Mouse (Mus musculus): ENCODE results near the gene Pih1d1.
"Not testable (repeated sequence)": the region's sequence is repeated elsewhere in the genome, so short reads cannot be mapped to it uniquely, and the experiment has no call there.

The Pih1d1 gene

DNA sequence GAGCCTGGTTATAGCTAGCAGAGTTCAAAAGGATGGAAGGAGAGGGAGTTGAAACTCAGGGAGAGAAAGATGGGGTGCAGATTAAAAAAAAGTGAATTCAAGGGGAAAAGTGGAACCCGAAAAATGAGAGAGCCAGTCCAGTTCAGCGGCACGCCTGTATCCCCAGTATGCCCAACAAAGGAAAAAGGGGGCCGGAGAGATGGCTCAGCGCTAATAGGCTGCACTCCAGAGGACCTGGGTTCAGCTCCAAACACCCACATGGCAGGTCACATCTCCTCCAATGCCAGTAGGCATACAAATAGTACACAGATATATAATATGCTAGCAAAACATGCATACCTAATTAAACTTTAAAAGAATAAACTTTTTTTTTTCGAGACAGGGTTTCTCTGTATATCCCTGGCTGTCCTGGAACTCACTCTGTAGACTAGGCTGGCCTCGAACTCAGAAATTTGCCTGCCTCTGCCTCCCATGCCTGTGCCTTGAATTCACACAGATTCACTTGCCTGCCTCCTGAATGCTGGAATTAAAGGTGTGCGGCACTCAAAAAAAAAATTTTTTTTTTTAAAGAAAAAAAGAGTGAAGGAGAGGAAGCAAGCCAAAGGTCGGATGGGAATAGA is 9.0 kb downstream of the Pih1d1 start:
- H3K36me3 ChIP-seq (ENCODE audit: control insufficient read depth, insufficient read depth, low read length, poor library complexity, severe bottlenecking) = no peaks in the 10 kb centered on the region; the same call in 1 of the 2 replicates
- no peaks in the 10 kb centered on the region for H3K27me3 ChIP-seq (ENCODE audit: control insufficient read depth, insufficient read depth, low read length, poor library complexity, severe bottlenecking)
- DNase-seq (ENCODE audit: low read depth, low spot score) = no peak

DNA sequence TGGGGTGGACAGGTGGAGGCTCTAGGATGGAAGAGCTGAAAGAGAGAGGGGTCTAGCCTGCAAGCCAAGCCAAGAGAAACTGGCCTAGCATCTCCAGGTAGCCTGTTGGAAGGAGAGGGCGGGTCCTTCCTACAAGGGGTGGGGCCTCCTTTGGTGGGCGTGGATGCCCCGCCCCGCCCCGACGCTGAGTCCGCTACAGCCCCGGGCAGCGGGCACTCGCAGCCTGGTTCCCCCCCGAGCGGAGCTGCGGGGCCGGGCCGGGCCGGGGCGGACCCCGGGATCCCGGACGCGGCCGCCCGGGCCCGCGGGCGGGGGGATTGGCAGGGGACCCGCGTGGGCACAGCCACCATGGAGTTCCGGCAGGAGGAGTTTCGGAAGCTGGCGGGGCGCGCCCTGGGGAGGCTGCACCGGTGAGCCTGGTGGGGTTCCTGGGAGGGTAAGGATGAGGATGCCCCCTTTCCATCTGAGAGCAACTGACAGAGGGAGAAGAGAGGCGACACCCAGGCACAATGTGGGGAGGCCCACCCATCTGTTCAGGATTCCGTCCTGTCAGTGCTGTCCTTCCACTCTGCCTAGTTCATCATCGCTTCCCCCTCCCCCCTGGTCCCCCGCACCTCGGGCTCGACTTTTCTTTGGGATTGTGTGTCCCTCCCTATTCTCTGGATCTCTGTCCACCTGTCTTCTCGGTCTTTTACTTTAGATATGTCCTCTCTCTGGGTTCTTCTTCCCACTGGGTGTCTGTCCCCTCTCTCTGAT is 9.8 kb downstream of the Pih1d1 start, which contains the start of gene Slc17a7:
Gene Slc17a7 (plus strand): TSS at position 215 of the 756 bp plus-strand sequence.
- no peaks in the 10 kb centered on the region; the same call in 1 of the 2 replicates for H3K36me3 ChIP-seq (ENCODE audit: control insufficient read depth, insufficient read depth, low read length, poor library complexity, severe bottlenecking)
- H3K27me3 ChIP-seq (ENCODE audit: control insufficient read depth, insufficient read depth, low read length, poor library complexity, severe bottlenecking) = no peaks in the 10 kb centered on the region
- DNase-seq (ENCODE audit: low read depth, low spot score) = peak; percentile 49

DNA sequence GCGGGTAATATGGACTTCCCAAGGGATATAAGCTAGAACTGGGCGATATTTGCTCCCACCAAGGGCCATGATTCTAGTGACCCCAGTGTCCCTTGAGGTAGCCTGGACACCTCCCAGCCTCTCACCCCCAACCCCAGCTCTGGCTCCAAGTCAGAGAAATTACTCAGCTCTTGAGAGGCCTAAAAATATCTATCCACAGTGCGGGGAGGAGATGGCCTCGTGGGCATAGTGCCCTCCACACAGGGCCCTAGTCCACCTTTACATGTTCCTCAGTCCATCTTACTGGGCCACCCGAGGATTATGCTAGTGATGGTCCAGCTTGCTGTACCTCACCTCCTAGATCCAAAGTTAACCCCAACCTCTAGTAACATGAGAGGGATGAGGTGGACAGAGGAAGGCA is 10.7 kb downstream of the Pih1d1 start:
- H3K36me3 ChIP-seq (ENCODE audit: control insufficient read depth, insufficient read depth, low read length, poor library complexity, severe bottlenecking) = no peaks in the 10 kb centered on the region; the same call in 1 of the 2 replicates
- no peak for DNase-seq (ENCODE audit: low read depth, low spot score)
- H3K27me3 ChIP-seq (ENCODE audit: control insufficient read depth, insufficient read depth, low read length, poor library complexity, severe bottlenecking) = no peaks in the 10 kb centered on the region

DNA sequence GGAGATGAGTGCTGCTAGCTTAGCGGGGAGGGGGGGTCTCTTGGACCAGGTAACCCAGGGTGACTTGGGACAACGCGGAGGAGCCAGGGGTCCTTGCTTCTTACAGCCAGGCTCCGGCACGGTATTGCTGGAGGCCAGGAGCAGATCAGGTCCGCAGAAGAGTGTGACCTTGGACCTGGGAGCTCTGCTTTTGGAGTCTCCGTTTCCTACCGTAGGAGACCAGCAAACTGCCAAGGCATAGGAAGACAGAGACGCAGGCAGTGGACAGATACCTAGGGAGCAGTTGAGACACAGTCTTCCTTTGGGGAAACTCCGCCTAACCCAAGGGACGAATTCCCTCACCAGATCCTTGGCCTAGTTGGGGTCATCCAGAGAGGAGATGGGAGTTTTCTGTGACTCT is 11.6 kb downstream of the Pih1d1 start:
- Histone ChIP-seq H3K36me3 (ENCODE audit: control insufficient read depth, insufficient read depth, low read length, poor library complexity, severe bottlenecking) (no peaks in the 10 kb centered on the region), H3K27me3 (ENCODE audit: control insufficient read depth, insufficient read depth, low read length, poor library complexity, severe bottlenecking) (no peaks in the 10 kb centered on the region)
- no peak for DNase-seq (ENCODE audit: low read depth, low spot score)

DNA sequence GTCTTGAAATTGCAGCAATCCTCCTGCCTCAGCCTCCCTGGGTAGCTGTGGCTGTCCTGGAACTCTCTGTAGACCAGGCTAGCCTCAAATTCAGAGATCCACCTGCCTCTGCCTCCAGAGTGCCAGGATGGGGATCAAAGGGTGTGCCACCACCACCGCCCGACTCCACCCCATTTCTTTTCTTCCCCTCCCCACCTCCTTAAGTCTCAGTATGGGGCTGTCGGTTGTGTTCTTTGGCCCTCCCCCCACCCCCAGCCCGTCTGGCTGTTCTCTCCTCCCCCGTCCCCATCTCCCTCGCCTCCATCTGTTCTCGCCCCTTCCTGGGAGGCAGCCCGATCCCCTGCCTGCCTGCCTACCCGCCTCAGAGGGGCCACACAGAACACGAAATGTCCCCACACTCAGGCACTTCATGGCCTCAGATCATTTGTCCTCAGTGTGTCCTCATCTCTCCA is 12.9 kb downstream of the Pih1d1 start:
- Histone ChIP-seq H3K27me3 (ENCODE audit: control insufficient read depth, insufficient read depth, low read length, poor library complexity, severe bottlenecking) (no peaks in the 10 kb centered on the region), H3K36me3 (ENCODE audit: control insufficient read depth, insufficient read depth, low read length, poor library complexity, severe bottlenecking) (no peaks in the 10 kb centered on the region)
- no peak for DNase-seq (ENCODE audit: low read depth, low spot score)

DNA sequence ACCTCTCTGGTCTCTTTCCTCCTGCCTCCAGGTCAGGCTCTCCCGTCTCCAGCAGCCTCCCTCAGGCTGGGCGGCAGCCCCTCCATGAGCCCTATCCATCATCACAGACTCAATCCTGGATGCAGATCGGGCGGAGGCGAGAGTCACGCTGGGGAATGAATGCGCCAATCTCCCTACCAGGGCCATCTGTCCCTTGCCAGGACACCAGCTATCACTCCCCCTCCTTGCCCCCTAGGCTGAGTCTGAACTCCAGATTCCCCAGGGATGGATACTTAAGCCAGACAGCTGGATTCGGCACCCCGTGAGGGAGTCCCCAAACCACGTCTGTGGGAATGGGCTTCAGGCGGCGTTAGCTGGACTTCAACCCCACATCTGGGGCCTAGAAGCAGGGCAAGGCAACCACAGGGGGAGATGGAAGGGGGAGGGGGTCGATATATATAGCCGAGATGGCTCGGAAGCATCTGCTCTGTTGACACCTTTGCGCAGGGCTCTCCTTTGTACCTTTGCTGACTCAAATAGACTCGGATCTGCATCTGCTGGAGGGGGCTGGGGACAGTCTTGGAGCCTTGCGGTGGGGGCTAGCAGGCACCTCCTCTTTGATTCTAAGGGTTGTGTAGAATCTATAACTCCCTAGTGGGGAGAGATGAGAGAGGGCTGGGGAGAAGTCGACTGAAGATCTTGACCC is 13.8 kb downstream of the Pih1d1 start:
- DNase-seq (ENCODE audit: low read depth, low spot score) = no peak
- Histone ChIP-seq H3K36me3 (ENCODE audit: control insufficient read depth, insufficient read depth, low read length, poor library complexity, severe bottlenecking) (no peaks in the 10 kb centered on the region), H3K27me3 (ENCODE audit: control insufficient read depth, insufficient read depth, low read length, poor library complexity, severe bottlenecking) (no peaks in the 10 kb centered on the region)

DNA sequence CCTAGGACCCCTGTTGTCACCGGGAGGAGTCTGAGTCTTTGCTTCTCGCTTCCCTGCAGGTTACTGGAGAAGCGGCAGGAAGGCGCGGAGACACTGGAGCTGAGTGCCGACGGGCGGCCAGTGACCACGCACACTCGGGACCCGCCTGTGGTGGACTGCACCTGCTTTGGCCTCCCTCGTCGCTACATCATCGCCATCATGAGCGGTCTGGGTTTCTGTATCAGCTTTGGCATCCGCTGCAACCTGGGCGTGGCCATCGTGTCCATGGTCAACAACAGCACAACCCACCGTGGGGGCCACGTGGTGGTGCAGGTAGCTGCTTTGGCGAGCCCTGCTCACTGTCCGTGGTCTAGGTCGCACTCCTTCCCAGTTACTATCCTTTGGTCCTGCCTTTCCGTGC is 14.6 kb downstream of the Pih1d1 start:
- DNase-seq (ENCODE audit: low read depth, low spot score) = no peak
- H3K27me3 ChIP-seq (ENCODE audit: control insufficient read depth, insufficient read depth, low read length, poor library complexity, severe bottlenecking) = no peaks in the 10 kb centered on the region

DNA sequence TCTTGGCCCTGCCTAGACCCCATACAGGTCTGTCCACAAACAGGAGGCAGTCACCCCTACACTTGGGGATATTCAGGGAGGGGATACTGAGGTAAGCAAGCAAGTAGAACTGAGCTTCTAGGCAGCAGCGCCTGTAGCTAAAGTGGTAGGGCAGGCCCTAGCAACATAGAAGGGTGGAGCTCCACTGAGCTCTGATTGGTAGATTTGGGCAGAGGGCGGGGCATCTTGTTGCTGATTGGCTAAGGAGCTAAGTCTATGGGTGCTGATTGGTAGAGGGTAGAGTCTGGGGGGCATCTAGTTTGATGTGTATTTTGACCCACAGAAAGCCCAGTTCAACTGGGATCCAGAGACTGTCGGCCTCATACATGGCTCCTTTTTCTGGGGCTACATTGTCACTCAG is 15.4 kb downstream of the Pih1d1 start:
- peak; percentile 47 for DNase-seq (ENCODE audit: low read depth, low spot score)
- Histone ChIP-seq H3K27me3 (ENCODE audit: control insufficient read depth, insufficient read depth, low read length, poor library complexity, severe bottlenecking) (no peaks in the 10 kb centered on the region), H3K36me3 (ENCODE audit: control insufficient read depth, insufficient read depth, low read length, poor library complexity, severe bottlenecking) (no peaks in the 10 kb centered on the region)

More for the DNA sequence above, 14.6 kb downstream of the Pih1d1 start:
- H3K36me3 ChIP-seq (ENCODE audit: control insufficient read depth, insufficient read depth, low read length, poor library complexity, severe bottlenecking) = no peaks in the 10 kb centered on the region

DNA sequence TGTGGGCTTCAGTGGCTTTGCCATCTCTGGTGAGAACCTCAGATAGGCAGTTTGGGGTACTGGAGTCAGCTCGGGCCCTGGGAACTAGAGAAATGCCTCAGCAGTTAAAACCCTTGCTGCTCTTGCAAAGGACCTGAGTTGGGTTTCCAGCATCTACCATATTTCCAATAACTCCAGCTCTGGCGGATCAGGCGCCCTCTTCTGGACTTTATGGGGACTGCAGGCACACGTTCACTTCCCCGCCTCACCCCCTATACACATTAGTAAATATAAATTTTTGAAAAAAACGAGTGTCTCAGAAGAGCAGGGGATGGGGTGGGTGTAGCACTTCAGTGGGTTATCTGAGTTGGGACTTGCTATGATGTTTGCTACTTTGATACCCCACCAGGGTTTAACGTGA is 18.9 kb downstream of the Pih1d1 start:
- no peaks in the 10 kb centered on the region; the same call in 1 of the 2 replicates for H3K27me3 ChIP-seq (ENCODE audit: control insufficient read depth, insufficient read depth, low read length, poor library complexity, severe bottlenecking)
- DNase-seq (ENCODE audit: low read depth, low spot score) = peak; percentile 62
- H3K36me3 ChIP-seq (ENCODE audit: control insufficient read depth, insufficient read depth, low read length, poor library complexity, severe bottlenecking) = no peaks in the 10 kb centered on the region

DNA sequence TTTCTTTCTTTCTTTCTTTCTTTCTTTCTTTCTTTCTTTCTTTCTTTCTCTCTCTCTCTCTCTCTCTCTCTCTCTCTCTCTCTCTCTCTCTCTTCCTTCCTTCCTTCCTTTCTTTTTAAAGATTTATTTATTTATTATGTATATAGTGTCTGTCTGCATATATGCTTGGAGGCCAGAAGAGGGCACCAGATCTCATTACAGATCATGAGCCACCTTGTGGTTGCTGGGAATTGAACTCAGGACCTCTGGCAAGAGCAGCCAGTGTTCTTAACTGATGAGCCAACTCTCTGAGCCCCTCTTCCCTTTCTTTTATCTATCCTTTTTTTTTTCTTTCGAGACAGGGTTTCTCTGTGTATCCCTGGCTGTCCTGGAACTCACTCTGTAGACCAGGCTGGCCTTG is 19.7 kb downstream of the Pih1d1 start:
- H3K27me3 ChIP-seq (ENCODE audit: control insufficient read depth, insufficient read depth, low read length, poor library complexity, severe bottlenecking); H3K36me3 ChIP-seq (ENCODE audit: control insufficient read depth, insufficient read depth, low read length, poor library complexity, severe bottlenecking): not testable (repeated sequence)
- peak; percentile 75 for DNase-seq (ENCODE audit: low read depth, low spot score)

DNA sequence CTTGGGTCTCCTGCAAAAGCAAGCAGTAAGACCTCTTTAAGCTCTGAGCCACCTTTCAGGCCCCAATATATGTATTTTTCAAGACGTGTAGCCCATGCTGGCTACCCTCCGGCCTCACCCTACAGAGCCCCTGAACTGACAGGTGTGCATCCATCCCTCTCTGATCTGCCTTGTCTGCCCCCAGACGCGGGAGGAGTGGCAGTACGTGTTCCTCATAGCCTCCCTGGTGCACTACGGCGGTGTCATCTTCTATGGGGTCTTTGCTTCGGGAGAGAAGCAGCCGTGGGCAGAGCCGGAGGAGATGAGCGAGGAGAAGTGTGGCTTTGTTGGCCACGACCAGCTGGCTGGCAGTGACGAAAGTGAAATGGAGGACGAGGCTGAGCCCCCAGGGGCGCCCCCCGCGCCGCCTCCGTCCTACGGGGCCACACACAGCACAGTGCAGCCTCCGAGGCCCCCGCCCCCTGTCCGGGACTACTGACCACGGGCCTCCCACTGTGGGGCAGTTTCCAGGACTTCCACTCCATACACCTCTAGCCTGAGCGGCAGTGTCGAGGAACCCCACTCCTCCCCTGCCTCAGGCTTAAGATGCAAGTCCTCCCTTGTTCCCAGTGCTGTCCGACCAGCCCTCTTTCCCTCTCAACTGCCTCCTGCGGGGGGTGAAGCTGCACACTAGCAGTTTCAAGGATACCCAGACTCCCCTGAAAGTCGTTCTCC is 20.6 kb downstream of the Pih1d1 start:
- no peak for DNase-seq (ENCODE audit: low read depth, low spot score)
- H3K36me3 ChIP-seq (ENCODE audit: control insufficient read depth, insufficient read depth, low read length, poor library complexity, severe bottlenecking) = no peaks in the 10 kb centered on the region

DNA sequence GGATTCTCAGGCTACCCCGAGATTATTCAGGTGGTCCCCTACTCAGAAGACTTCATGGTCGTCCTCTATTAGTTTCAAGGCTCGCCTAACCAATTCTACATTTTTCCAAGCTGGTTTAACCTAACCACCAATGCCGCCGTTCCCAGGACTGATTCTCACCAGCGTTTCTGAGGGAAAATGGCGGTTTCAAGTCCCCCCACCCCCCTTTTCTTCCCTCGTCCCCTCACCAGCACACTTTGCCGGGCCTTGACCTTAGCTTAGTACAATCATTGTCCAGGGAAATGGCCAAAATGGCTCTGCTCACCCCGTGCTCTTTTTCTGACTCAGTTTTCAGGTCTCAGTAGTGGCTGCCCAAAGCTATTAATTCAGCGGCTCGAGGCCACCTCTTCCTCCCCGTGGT is 21.3 kb downstream of the Pih1d1 start:
- Histone ChIP-seq H3K36me3 (ENCODE audit: control insufficient read depth, insufficient read depth, low read length, poor library complexity, severe bottlenecking) (no peaks in the 10 kb centered on the region), H3K27me3 (ENCODE audit: control insufficient read depth, insufficient read depth, low read length, poor library complexity, severe bottlenecking) (no peaks in the 10 kb centered on the region; the same call in 1 of the 2 replicates)
- DNase-seq (ENCODE audit: low read depth, low spot score) = no peak

More for the DNA sequence above, 20.6 kb downstream of the Pih1d1 start:
- no peaks in the 10 kb centered on the region; the same call in 1 of the 2 replicates for H3K27me3 ChIP-seq (ENCODE audit: control insufficient read depth, insufficient read depth, low read length, poor library complexity, severe bottlenecking)

DNA sequence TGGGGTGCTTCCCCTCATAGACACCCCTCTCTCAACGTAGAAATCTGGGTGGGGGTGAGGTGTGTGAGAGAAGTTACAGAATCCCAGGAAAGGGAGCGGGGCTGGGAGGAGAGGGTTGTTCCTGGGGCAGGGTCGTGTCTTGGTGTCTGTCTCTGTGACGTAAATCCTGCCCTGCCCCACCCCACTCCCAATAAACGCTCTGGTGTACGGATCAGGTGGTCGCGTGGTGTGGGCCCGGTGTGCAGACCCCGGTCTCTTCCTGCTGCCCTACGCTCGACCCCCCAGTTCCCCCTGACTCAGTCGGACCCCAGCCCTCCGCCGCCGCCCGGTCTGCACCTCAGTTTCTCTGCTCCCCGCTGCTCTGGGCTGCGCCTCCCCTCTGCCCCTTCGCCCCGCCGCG is 21.8 kb downstream of the Pih1d1 start:
- no peaks in the 10 kb centered on the region; the same call in 1 of the 2 replicates for H3K27me3 ChIP-seq (ENCODE audit: control insufficient read depth, insufficient read depth, low read length, poor library complexity, severe bottlenecking)

DNA sequence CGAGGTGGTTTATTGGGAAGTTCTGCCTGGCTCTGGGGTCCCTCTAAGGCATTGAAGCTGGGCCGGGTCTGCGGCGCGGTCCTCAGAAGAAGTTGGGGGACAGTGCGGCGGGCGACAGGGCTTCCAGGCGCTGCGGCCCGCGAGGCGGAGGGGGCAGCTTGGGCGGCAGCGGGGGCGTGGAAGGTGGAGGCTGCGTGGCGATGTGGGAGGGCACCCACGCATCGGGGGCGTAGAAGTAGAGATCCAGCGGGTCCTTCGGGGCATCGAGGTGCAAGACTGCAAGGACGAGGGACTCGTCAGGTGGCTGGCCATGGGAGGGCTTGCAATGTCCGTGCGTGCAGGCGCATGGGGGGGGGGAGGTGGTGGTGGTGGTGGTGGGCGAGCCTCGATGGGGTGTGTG is 22.3 kb downstream of the Pih1d1 start:
- DNase-seq (ENCODE audit: low read depth, low spot score) = no peak
- Histone ChIP-seq H3K36me3 (ENCODE audit: control insufficient read depth, insufficient read depth, low read length, poor library complexity, severe bottlenecking) (no peaks in the 10 kb centered on the region), H3K27me3 (ENCODE audit: control insufficient read depth, insufficient read depth, low read length, poor library complexity, severe bottlenecking) (no peaks in the 10 kb centered on the region; the same call in 1 of the 2 replicates)

More for the DNA sequence above, 21.8 kb downstream of the Pih1d1 start:
- no peak for DNase-seq (ENCODE audit: low read depth, low spot score)
- H3K36me3 ChIP-seq (ENCODE audit: control insufficient read depth, insufficient read depth, low read length, poor library complexity, severe bottlenecking) = no peaks in the 10 kb centered on the region
